Mouse (Mus musculus): ENCODE data around the gene Apobec2.

DNA sequence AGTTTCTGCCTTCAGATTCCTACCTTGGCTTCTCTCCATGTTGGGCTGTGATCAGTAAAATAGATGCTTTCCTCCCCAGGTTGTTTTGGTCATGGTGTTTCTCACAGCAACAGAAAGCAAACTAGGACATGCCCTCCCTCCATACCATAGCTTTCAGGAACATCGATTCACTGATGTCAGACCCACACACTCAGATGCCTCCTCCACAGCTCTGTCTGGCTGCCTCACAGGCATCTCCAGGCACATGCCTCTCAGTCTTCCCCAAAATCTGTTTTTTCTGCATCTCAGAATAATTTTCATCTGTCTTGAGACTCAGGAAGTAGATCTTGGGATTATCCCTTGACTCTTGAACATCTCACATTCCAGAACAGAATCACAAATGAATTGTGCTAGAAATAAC is 56.6 kb downstream of the Apobec2 start:
- TF ChIP-seq E2F4 (IDR thresholded peaks at IDR 0.05; ENCODE audit: insufficient replicate concordance, low read depth, low read length) (no peak), POLR2A (IDR thresholded peaks at IDR 0.05; ENCODE audit: low read depth, low read length) (no peak), CTCF (conservative IDR thresholded peaks at IDR 0.05 in 1 of 2, IDR thresholded peaks at IDR 0.05 in 1 of 2; ENCODE audit: low read depth in 2 of 2, low read length in 2 of 2) (no peak), SMC3 (IDR thresholded peaks at IDR 0.05; ENCODE audit: low read depth, low read length) (no peak), EP300 (IDR thresholded peaks at IDR 0.05; ENCODE audit: low read length) (no peak), RCOR1 (conservative IDR thresholded peaks at IDR 0.05; ENCODE audit: low read depth, low read length) (no peak), HCFC1 (IDR thresholded peaks at IDR 0.05; ENCODE audit: low read depth, low read length) (no peak), ELF1 (IDR thresholded peaks at IDR 0.05; ENCODE audit: low read depth, low read length) (no peak), MAX (IDR thresholded peaks at IDR 0.05; ENCODE audit: low read length) (no peak), RAD21 (IDR thresholded peaks at IDR 0.05; ENCODE audit: low read depth, low read length) (no peak)
